Mouse (Mus musculus): ENCODE results near the gene Gatd1. TPM values are rescaled to one million over a fixed set of nuclear protein-coding genes. Genes with fewer than 3 reads are reported as not detected.
A peak's percentile ranks its signal among the peaks of the same experiment; 100 is the strongest.
"Not testable (repeated sequence)": the region's sequence is repeated elsewhere in the genome, so short reads cannot be mapped to it uniquely, and the experiment has no call there.

The Gatd1 gene
- polyA plus RNA-seq, 1 experiment from 2014 or later, result 50.8 TPM

DNA sequence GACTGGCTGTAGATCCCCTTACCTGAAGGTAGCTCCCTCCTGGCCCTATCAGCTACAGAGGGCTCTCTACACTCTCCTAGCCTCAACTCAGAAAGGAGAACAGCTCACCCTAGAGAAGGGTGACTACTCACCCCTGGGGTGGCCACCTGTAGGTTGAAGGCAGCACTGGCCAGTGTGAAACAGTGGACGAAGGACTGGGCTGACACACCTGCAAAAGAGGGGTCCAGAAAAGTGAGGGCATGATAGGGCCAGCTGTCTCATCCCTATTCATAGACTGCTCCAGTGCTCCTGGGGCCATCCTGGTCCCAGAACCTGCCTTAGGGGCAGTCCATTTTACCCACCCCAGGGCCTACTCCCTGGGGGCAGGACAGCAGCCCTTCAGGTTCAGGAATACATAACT, 2.3 kb downstream of the Gatd1 start:
- H3K4me1 ChIP-seq, result peaks cover 23% of the 10 kb centered on the region
- H3K36me3 ChIP-seq (replicated peaks), result peaks cover 42% of the 10 kb centered on the region
- no peak overlapping the region for H3K27ac ChIP-seq (replicated peaks)
- WGBS, result 88% methylated on average over 1 of the region's 1 CpGs
- no peaks in the 10 kb centered on the region for H3K27me3 ChIP-seq (replicated peaks; ENCODE audit: low read depth, poor library complexity, severe bottlenecking)
- no peaks in the 10 kb centered on the region for H3K9me3 ChIP-seq
- H3K4me3 ChIP-seq, result 0 out of 2 replicates have a peak overlapping the region, but pooled peaks have one; percentile 8
- no peak for DNase-seq (ENCODE audit: low spot score)

GRCm38 (mm10) chr7:141410631-141411030, 3.3 kb downstream of the Gatd1 start:
- Histone ChIP-seq H3K4me1 (peaks cover 23% of the 10 kb centered on the region), H3K36me3 (replicated peaks) (peaks cover 42% of the 10 kb centered on the region), H3K9me3 (no peaks in the 10 kb centered on the region), H3K4me3 (no peak overlapping the region), H3K27ac (replicated peaks) (no peak overlapping the region), H3K27me3 (replicated peaks; ENCODE audit: low read depth, poor library complexity, severe bottlenecking) (no peaks in the 10 kb centered on the region)
- no peak for DNase-seq (ENCODE audit: low spot score)
- 94% methylated on average over 8 of the region's 8 CpGs for WGBS

DNA sequence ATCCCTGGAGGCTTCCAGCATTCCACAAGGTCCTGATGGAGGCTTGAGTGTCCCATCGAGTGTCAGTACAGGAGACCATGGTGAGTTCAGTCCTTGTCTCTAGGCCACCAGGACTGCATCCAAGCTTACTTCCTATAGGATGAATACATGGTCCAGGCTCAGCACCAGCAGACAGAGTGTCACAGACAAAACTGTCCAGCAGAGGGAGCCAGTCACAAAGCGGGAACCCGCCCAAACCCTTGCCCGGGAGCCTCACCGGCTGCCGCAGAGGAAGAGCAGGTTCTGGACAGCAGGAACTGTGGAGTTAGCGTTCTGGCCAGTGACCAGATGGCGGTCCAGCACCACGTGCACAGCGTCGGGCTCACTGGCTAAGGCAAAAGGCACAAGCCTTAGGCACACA, 5.1 kb downstream of the Gatd1 start:
- Histone ChIP-seq H3K27ac (replicated peaks) (peak overlapping the region; percentile 63), H3K36me3 (replicated peaks) (peaks cover 55% of the 10 kb centered on the region), H3K4me3 (peak overlapping the region; percentile 30; the same call in 1 of the 2 replicates), H3K27me3 (replicated peaks; ENCODE audit: low read depth, poor library complexity, severe bottlenecking) (no peaks in the 10 kb centered on the region), H3K4me1 (peaks cover 15% of the 10 kb centered on the region), H3K9me3 (no peaks in the 10 kb centered on the region)
- 16% methylated on average over 11 of the region's 11 CpGs for WGBS
- DNase-seq (ENCODE audit: low spot score), result peak; percentile 88

DNA sequence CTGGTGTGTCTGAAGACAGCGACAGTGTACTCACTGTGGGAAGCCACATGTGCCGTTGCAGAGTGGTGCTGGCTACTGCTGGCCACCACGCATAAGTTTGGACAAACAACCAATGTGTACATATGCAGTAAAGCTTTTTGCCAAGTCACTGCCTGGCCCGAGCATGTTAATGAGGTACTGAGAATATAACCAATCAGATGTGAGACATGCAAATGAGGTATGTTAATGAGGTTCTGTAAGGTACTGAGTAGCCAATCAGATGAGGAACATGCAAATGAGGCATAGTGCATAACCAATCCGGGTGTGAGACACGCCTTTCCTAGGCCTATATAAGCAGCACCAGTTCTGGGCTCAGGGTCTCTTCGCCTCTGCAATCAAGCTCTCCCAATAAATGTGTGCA, 6.3 kb downstream of the Gatd1 start:
- H3K27me3 ChIP-seq (replicated peaks; ENCODE audit: low read depth, poor library complexity, severe bottlenecking); H3K4me3 ChIP-seq; H3K27ac ChIP-seq (replicated peaks); DNase-seq (ENCODE audit: low spot score); H3K9me3 ChIP-seq; H3K4me1 ChIP-seq: not testable (repeated sequence)
- WGBS, result 96% methylated on average over 7 of the region's 7 CpGs
- peaks cover 66% of the 10 kb centered on the region for H3K36me3 ChIP-seq (replicated peaks)

DNA sequence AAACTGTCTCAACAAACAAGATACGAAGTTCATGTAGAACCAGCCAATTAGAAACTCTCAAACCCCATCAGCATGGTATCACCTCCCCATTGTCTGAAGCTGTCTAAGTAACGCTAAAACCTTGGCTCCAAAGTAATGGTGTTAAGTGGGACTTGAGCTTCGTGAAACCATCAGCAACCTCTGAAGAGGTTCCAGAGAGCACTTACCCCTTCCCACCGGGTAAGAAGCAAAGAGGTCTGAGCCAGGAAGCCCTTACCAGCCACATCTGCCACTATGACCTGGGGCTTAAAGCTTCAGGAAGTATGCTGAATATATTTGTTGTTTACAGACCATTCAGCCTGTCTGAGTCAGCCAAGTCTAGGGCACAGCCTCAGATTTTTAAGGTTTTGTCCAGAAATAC, 8.5 kb downstream of the Gatd1 start:
- no peak overlapping the region for H3K27ac ChIP-seq (replicated peaks)
- H3K27me3 ChIP-seq (replicated peaks; ENCODE audit: low read depth, poor library complexity, severe bottlenecking), result no peaks in the 10 kb centered on the region
- H3K9me3 ChIP-seq, result no peaks in the 10 kb centered on the region
- 80% methylated on average over 4 of the region's 4 CpGs for WGBS
- peaks cover 8% of the 10 kb centered on the region for H3K4me1 ChIP-seq
- peaks cover 79% of the 10 kb centered on the region for H3K36me3 ChIP-seq (replicated peaks)
- H3K4me3 ChIP-seq, result no peak overlapping the region
- no peak for DNase-seq (ENCODE audit: low spot score)

GRCm38 (mm10) chr7:141403305-141403704, 10.6 kb downstream of the Gatd1 start:
- no peaks in the 10 kb centered on the region for H3K4me1 ChIP-seq
- no peaks in the 10 kb centered on the region for H3K27me3 ChIP-seq (replicated peaks; ENCODE audit: low read depth, poor library complexity, severe bottlenecking)
- H3K27ac ChIP-seq (replicated peaks), result no peak overlapping the region
- peak; percentile 63 for DNase-seq (ENCODE audit: low spot score)
- H3K36me3 ChIP-seq (replicated peaks), result peaks cover 79% of the 10 kb centered on the region
- no peak overlapping the region for H3K4me3 ChIP-seq
- no peaks in the 10 kb centered on the region for H3K9me3 ChIP-seq
- 61% methylated on average over 5 of the region's 5 CpGs for WGBS

- H3K36me3 ChIP-seq (replicated peaks), result peaks cover 48% of the 10 kb centered on the region
- no peak overlapping the region for H3K4me3 ChIP-seq
- no peaks in the 10 kb centered on the region for H3K27me3 ChIP-seq (replicated peaks; ENCODE audit: low read depth, poor library complexity, severe bottlenecking)
- H3K9me3 ChIP-seq, result no peaks in the 10 kb centered on the region
- no peak overlapping the region for H3K27ac ChIP-seq (replicated peaks)
- DNase-seq (ENCODE audit: low spot score), result no peak
- H3K4me1 ChIP-seq, result peaks cover 19% of the 10 kb centered on the region
- WGBS, result 75% methylated on average over 1 of the region's 1 CpGs
Observed at GRCm38 (mm10) chr7:141395348-141395747, 18.6 kb downstream of the Gatd1 start.

GRCm38 (mm10) chr7:141394771-141395170, 19.2 kb downstream of the Gatd1 start:
- 20% methylated on average over 6 of the region's 6 CpGs for WGBS
- no peaks in the 10 kb centered on the region for H3K9me3 ChIP-seq
- no peaks in the 10 kb centered on the region for H3K27me3 ChIP-seq (replicated peaks; ENCODE audit: low read depth, poor library complexity, severe bottlenecking)
- no peak overlapping the region for H3K4me3 ChIP-seq
- DNase-seq (ENCODE audit: low spot score), result peak; percentile 87
- no peak overlapping the region for H3K27ac ChIP-seq (replicated peaks)
- H3K4me1 ChIP-seq, result peaks cover 19% of the 10 kb centered on the region
- H3K36me3 ChIP-seq (replicated peaks), result peaks cover 42% of the 10 kb centered on the region

- Histone ChIP-seq H3K36me3 (replicated peaks) (peaks cover 36% of the 10 kb centered on the region), H3K27me3 (replicated peaks; ENCODE audit: low read depth, poor library complexity, severe bottlenecking) (0 out of 2 replicates have a peak, but pooled peaks cover 3% of the 10 kb centered on the region), H3K9me3 (no peaks in the 10 kb centered on the region), H3K4me3 (no peak overlapping the region), H3K27ac (replicated peaks) (no peak overlapping the region), H3K4me1 (peaks cover 19% of the 10 kb centered on the region)
- WGBS, result 93% methylated on average over 7 of the region's 7 CpGs
- DNase-seq (ENCODE audit: low spot score), result no peak
Observed at GRCm38 (mm10) chr7:141394158-141394557, 19.8 kb downstream of the Gatd1 start.

GRCm38 (mm10) chr7:141392552-141393222, 21.2 kb downstream of the Gatd1 start:
- Histone ChIP-seq H3K4me1 (peaks cover 19% of the 10 kb centered on the region), H3K9me3 (no peaks in the 10 kb centered on the region), H3K4me3 (peak overlapping the region; percentile 73), H3K36me3 (replicated peaks) (peaks cover 21% of the 10 kb centered on the region), H3K27ac (replicated peaks) (peak overlapping the region; percentile 83), H3K27me3 (replicated peaks; ENCODE audit: low read depth, poor library complexity, severe bottlenecking) (0 out of 2 replicates have a peak, but pooled peaks cover 3% of the 10 kb centered on the region)
- 36% methylated on average over 9 of the region's 9 CpGs for WGBS
- no peak for DNase-seq (ENCODE audit: low spot score)

- WGBS, result under 1% methylated on average over 57 of the region's 57 CpGs
- H3K27ac ChIP-seq (replicated peaks), result peak within 1 kb of the TSS; percentile 83
- peaks cover 16% of the 10 kb centered on the region for H3K36me3 ChIP-seq (replicated peaks)
- H3K9me3 ChIP-seq, result no peaks in the 10 kb centered on the region
- peak within 1 kb of the TSS; percentile 73 for H3K4me3 ChIP-seq
- H3K27me3 ChIP-seq (replicated peaks; ENCODE audit: low read depth, poor library complexity, severe bottlenecking), result 0 out of 2 replicates have a peak, but pooled peaks cover 3% of the 10 kb centered on the region
- peaks cover 19% of the 10 kb centered on the region for H3K4me1 ChIP-seq
- peak; percentile 96 for DNase-seq (ENCODE audit: low spot score)
Observed at GRCm38 (mm10) chr7:141391625-141392551, 22.0 kb downstream of the Gatd1 start, which contains the start of gene Taldo1. Taldo1 (plus strand) TSS chr7:141392199.

GRCm38 (mm10) chr7:141390326-141391259, 23.3 kb downstream of the Gatd1 start:
- H3K4me1 ChIP-seq, result peaks cover 19% of the 10 kb centered on the region
- no peaks in the 10 kb centered on the region for H3K9me3 ChIP-seq
- peak overlapping the region; percentile 73; the same call in 1 of the 2 replicates for H3K4me3 ChIP-seq
- 63% methylated on average over 9 of the region's 9 CpGs for WGBS
- DNase-seq (ENCODE audit: low spot score), result no peak
- no peak overlapping the region for H3K27ac ChIP-seq (replicated peaks)
- 0 out of 2 replicates have a peak, but pooled peaks cover 3% of the 10 kb centered on the region for H3K27me3 ChIP-seq (replicated peaks; ENCODE audit: low read depth, poor library complexity, severe bottlenecking)
- peaks cover 4% of the 10 kb centered on the region; the same call in 1 of the 2 replicates for H3K36me3 ChIP-seq (replicated peaks)

All from embryonic facial prominence, embryonic 10.5 days (tissue).